Mouse (Mus musculus): ENCODE results near the gene Med26.

GRCm38 (mm10) chr8:72521888-72522287 is 26.2 kb downstream of the Med26 start:
- TF ChIP-seq POLR2A (IDR thresholded peaks at IDR 0.05; ENCODE audit: borderline replicate concordance, insufficient read depth, low read length) (no peak), CTCF (IDR thresholded peaks at IDR 0.05; ENCODE audit: borderline replicate concordance, insufficient read depth, low read depth, low read length) (no peak)

Measured in cerebellum, adult 2 months (tissue).